Mouse (Mus musculus) liver, embryonic 15.5 days (tissue): ENCODE results near the gene Trim16. TPM values are rescaled to one million over a fixed set of nuclear protein-coding genes. Genes with fewer than 3 reads are reported as not detected.

Source experiments
- ATAC-seq: fragments of 200-750 bp; cut with Nextera tagmentation; 2 replicates; pipeline ENCODE4 v1.8.0; 2017; ENCODE audit warnings: moderate number of reproducible peaks, mild to moderate bottlenecking, moderate library complexity; ENCODE audit not compliant: insufficient read depth
- H3K27ac ChIP-seq: fragments of 300-500 bp; sonication (generic); replicated peaks from 2 replicates; pipeline ENCODE4 v1.5.1; 2015; ENCODE audit warnings: mild to moderate bottlenecking, inconsistent platforms
- H3K27me3 ChIP-seq: fragments of 300-500 bp; sonication (generic); 2 replicates; pipeline ENCODE4 v1.6.1; 2015; ENCODE audit warnings: mild to moderate bottlenecking, inconsistent platforms
- H3K36me3 ChIP-seq: fragments of 300-500 bp; sonication (generic); replicated peaks from 2 replicates; pipeline ENCODE4 v1.6.1; 2015; ENCODE audit warnings: moderate library complexity, mild to moderate bottlenecking, inconsistent platforms
- H3K4me1 ChIP-seq: fragments of 300-500 bp; sonication (generic); replicated peaks from 2 replicates; pipeline ENCODE4 v1.6.1; 2015; ENCODE audit warnings: inconsistent platforms
- H3K4me2 ChIP-seq: fragments of 300-500 bp; sonication (generic); 2 replicates; pipeline ENCODE4 v1.6.1; 2015; ENCODE audit warnings: moderate library complexity, mild to moderate bottlenecking, inconsistent platforms
- H3K4me3 ChIP-seq: fragments of 300-500 bp; sonication (generic); replicated peaks from 2 replicates; pipeline ENCODE4 v1.5.1; 2015; ENCODE audit warnings: mild to moderate bottlenecking, inconsistent platforms
- H3K9ac ChIP-seq: fragments of 300-500 bp; sonication (generic); 2 replicates; pipeline ENCODE4 v1.6.1; 2015; ENCODE audit warnings: moderate library complexity, mild to moderate bottlenecking, inconsistent platforms
- H3K9me3 ChIP-seq: fragments of 300-500 bp; sonication (generic); replicated peaks from 2 replicates; pipeline ENCODE4 v1.6.1; 2016; ENCODE audit warnings: inconsistent platforms
- WGBS: fragments of 180-500 bp; shearing (Covaris S2); methylation state at CpG from one replicate; pipeline ENCODE4 v1.1.7; 2015; ENCODE audit warnings: mixed read lengths; ENCODE audit not compliant: insufficient replicate concordance; 5-methylcytosine and 5-hydroxymethylcytosine counted together
- polyA plus RNA-seq: library from polyadenylated mRNA; unstranded; fragments of >200 nt; fragmentation: Nextera tagmentation; extraction: Ambion mirVana; gene quantifications from 2 replicates; pipeline ENCODE4 v1.2.1, GENCODE M21; 2015

Gene Trim16
- polyA plus RNA-seq, 1 experiment from 2014 or later = 0.79 TPM

DNA sequence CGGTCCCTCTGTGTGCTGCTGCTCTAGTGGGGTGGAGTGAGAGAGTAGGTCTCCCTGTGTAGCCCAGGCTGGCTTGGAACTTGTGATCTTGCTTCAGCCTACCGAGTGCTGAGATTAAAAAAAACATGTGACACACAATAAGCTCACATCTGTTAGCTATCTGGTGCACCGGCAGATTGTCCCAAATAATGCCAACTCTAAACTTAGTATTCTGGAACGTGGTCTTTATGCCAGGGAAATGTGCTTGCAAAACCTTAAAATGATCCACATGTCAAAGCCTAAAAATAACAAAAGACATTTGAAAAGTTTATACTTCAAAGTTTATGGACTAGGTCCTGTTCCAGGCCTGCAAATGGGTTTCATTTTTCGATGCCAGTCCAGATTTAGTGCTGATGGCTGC is 49.2 kb downstream of the Trim16 start:
- 69% methylated on average over 5 of the region's 5 CpGs for WGBS
- H3K4me2 ChIP-seq = no peak overlapping the region
- H3K9me3 ChIP-seq = no peaks in the 10 kb centered on the region
- no peak overlapping the region for H3K4me3 ChIP-seq
- no peaks in the 10 kb centered on the region for H3K27me3 ChIP-seq
- H3K4me1 ChIP-seq = peaks cover 9% of the 10 kb centered on the region
- H3K36me3 ChIP-seq = no peaks in the 10 kb centered on the region
- H3K9ac ChIP-seq = no peak overlapping the region
- no peak for ATAC-seq
- no peak overlapping the region for H3K27ac ChIP-seq

GRCm38 (mm10) chr11:62869715-62870371 is 49.8 kb downstream of the Trim16 start:
- 0 out of 2 replicates have a peak, but pooled peaks have one; percentile 25 for ATAC-seq
- no peak overlapping the region for H3K9ac ChIP-seq
- no peaks in the 10 kb centered on the region for H3K9me3 ChIP-seq
- H3K36me3 ChIP-seq = no peaks in the 10 kb centered on the region
- peaks cover 9% of the 10 kb centered on the region for H3K4me1 ChIP-seq
- H3K4me3 ChIP-seq = no peak overlapping the region
- no peak overlapping the region for H3K4me2 ChIP-seq
- 37% methylated on average over 8 of the region's 8 CpGs for WGBS
- no peaks in the 10 kb centered on the region for H3K27me3 ChIP-seq
- no peak overlapping the region for H3K27ac ChIP-seq

- Histone ChIP-seq H3K9ac (no peak overlapping the region), H3K27me3 (no peaks in the 10 kb centered on the region), H3K27ac (no peak overlapping the region), H3K4me3 (no peak overlapping the region), H3K4me2 (no peak overlapping the region), H3K9me3 (no peaks in the 10 kb centered on the region), H3K36me3 (no peaks in the 10 kb centered on the region), H3K4me1 (peaks cover 9% of the 10 kb centered on the region)
- 66% methylated on average over 9 of the region's 9 CpGs for WGBS
- no peak for ATAC-seq
Observed at GRCm38 (mm10) chr11:62873479-62873878, 53.4 kb downstream of the Trim16 start.

DNA sequence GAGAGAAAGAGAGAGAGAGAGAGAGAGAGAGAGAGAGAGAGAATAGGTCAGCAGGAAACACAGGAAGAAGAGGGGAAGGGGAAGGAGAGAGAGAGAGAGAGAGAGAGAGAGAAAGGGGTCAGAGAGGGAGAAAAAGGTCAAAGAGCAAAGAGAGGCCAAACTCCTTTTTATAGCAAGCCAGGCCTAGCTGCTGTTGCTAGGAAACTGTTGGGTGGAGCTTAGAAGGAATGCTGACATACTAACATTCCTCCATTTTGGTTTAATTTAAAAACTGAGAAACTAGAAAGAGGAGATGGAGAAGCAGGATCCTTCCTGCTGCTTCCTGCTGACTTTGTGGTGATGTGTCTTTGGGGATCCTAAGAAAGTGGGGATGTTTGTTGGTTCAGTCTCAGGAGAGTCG is 55.7 kb downstream of the Trim16 start:
- H3K27ac ChIP-seq = no peak overlapping the region
- 75% methylated on average over 1 of the region's 1 CpGs for WGBS
- H3K27me3 ChIP-seq = no peaks in the 10 kb centered on the region
- H3K36me3 ChIP-seq = no peaks in the 10 kb centered on the region
- H3K4me1 ChIP-seq = peaks cover 15% of the 10 kb centered on the region
- no peak overlapping the region for H3K9ac ChIP-seq
- no peaks in the 10 kb centered on the region for H3K9me3 ChIP-seq
- ATAC-seq = no peak
- H3K4me3 ChIP-seq = no peak overlapping the region
- no peak overlapping the region for H3K4me2 ChIP-seq

DNA sequence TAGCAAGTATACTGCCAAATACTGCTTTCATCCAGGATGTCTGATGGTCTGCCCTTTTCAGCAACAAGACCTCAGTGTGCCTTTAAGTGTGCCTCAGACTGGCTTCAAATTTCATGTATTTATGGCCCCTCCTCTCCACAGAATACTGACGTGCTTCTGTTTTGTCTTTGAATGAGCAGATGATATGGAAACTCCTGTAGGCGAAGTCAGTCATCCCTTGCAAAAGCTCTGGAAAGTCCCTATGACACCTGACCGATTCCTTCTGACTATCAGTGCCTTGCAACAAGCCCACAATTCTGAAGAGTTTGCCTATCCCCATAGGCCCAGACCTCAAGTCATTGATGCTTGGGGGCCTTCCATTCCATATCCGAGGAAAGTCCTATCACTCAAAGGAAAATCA is 56.4 kb downstream of the Trim16 start:
- Histone ChIP-seq H3K9me3 (no peaks in the 10 kb centered on the region), H3K4me3 (no peak overlapping the region), H3K4me2 (no peak overlapping the region), H3K36me3 (no peaks in the 10 kb centered on the region), H3K27ac (no peak overlapping the region), H3K9ac (no peak overlapping the region), H3K27me3 (no peaks in the 10 kb centered on the region), H3K4me1 (peaks cover 15% of the 10 kb centered on the region)
- ATAC-seq = no peak
- 60% methylated on average over 4 of the region's 4 CpGs for WGBS

DNA sequence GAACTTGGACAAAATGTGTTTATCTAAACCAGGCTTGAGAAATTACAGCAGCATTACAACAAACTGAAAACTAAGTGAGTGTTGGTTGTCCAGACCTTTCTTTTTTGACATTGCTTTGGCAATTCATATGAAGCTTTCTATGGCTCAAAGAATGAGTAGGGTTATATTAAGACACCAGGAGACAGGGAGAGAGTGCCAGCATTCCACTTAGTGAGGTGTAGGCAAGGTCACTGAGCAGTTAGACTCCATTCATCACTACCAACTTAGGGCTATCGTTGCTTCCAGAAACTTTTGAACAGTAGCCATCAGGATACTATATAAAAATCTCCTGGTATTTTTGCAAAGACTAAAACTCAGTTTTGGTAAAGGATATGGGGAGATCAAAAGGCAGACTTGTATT is 57.4 kb downstream of the Trim16 start:
- no peak overlapping the region for H3K4me2 ChIP-seq
- no peak overlapping the region for H3K4me3 ChIP-seq
- H3K9ac ChIP-seq = no peak overlapping the region
- H3K36me3 ChIP-seq = no peaks in the 10 kb centered on the region
- peaks cover 20% of the 10 kb centered on the region for H3K4me1 ChIP-seq
- ATAC-seq = no peak
- no peaks in the 10 kb centered on the region for H3K27me3 ChIP-seq
- no peaks in the 10 kb centered on the region for H3K9me3 ChIP-seq
- no peak overlapping the region for H3K27ac ChIP-seq
- WGBS = 70% methylated on average over 1 of the region's 1 CpGs

GRCm38 (mm10) chr11:62878728-62879127 is 58.7 kb downstream of the Trim16 start:
- no peak for ATAC-seq
- peak overlapping the region; percentile 84 for H3K4me3 ChIP-seq
- H3K9me3 ChIP-seq = no peaks in the 10 kb centered on the region
- H3K4me2 ChIP-seq = peak overlapping the region; percentile 99
- 20% methylated on average over 9 of the region's 9 CpGs for WGBS
- no peak overlapping the region for H3K27ac ChIP-seq
- H3K4me1 ChIP-seq = peaks cover 29% of the 10 kb centered on the region
- H3K27me3 ChIP-seq = no peaks in the 10 kb centered on the region
- no peak overlapping the region for H3K9ac ChIP-seq
- H3K36me3 ChIP-seq = no peaks in the 10 kb centered on the region

DNA sequence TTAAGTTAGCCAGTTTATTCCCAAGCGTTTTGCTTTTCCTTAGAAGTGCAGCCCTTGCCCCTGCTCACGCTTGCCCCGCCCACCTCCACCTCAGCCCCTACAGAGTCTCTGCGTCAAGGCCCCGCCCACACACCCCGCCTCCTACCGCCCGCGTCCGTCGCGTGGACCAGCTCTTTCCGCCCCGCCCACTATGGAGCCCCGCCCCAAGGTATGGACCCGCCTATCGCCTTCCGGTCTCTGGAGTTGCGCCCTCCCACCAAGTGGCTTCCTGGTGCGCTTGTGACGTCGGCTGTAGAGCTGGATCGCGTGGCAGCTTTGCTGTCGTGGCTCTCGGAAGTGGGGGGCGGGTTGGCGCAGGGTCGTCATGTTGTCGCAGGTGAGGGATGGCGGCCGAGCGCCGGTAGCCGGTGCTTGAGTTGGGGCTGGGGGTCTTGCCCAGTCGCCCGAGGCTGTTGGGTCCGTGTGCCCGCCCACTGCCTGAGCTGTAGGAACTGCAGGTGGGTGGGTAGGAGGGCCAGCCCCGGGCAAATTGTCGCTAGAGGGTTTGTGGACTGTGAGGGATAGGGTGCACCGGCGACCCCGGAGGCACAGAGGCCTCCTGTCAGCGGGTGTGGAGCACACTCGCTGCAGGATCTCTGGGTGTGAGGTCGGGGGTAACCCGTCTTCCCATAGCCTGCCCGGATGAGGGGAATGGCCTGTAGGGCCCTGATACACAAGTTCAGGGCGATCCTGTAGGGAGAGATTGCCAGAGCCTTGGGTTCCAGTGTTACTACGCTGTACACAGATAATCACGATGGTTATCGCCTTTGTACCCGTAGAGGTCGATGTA is 59.4 kb downstream of the Trim16 start, which contains the start of gene Tvp23b:
TSS of gene Tvp23b (plus strand) at position 236 of the 829 bp plus-strand sequence.
- peak within 1 kb of the TSS; percentile 83 for H3K9ac ChIP-seq
- H3K36me3 ChIP-seq = 0 out of 2 replicates have a peak, but pooled peaks cover 5% of the 10 kb centered on the region
- ATAC-seq = peak; percentile 95
- peak within 1 kb of the TSS; percentile 84 for H3K4me3 ChIP-seq
- under 1% methylated on average over 55 of the region's 55 CpGs for WGBS
- H3K4me1 ChIP-seq = peaks cover 29% of the 10 kb centered on the region
- peak within 1 kb of the TSS; percentile 99 for H3K4me2 ChIP-seq
- no peaks in the 10 kb centered on the region for H3K27me3 ChIP-seq
- no peaks in the 10 kb centered on the region for H3K9me3 ChIP-seq
- H3K27ac ChIP-seq = peak within 1 kb of the TSS; percentile 81

DNA sequence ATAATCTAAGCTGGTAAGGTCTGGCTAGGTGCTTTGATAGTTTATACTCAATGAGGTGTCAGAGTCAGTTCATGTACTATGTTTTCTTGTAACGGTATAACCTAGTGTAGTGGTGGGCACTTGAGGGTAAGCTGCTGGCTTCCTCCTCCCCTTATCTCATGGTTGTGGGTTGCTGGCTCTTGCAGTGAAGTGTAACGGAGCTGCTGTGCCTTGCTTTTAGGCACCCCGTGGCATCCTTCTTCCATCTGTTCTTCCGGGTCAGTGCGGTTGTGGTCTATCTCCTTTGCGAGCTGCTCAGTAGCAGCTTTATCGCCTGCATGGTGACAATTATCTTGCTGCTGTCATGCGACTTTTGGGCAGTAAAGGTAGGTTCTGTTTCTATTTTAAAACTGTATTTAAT is 63.4 kb downstream of the Trim16 start:
- H3K4me3 ChIP-seq = no peak overlapping the region
- H3K27me3 ChIP-seq = no peaks in the 10 kb centered on the region
- H3K4me1 ChIP-seq = peaks cover 29% of the 10 kb centered on the region
- WGBS = 22% methylated on average over 8 of the region's 8 CpGs
- H3K9me3 ChIP-seq = no peaks in the 10 kb centered on the region
- ATAC-seq = no peak
- 0 out of 2 replicates have a peak overlapping the region, but pooled peaks have one; percentile 5 for H3K4me2 ChIP-seq
- no peak overlapping the region for H3K9ac ChIP-seq
- peaks cover 34% of the 10 kb centered on the region for H3K36me3 ChIP-seq
- no peak overlapping the region for H3K27ac ChIP-seq

GRCm38 (mm10) chr11:62885323-62885722 is 65.3 kb downstream of the Trim16 start:
- no peak overlapping the region for H3K9ac ChIP-seq
- H3K9me3 ChIP-seq = no peaks in the 10 kb centered on the region
- no peak for ATAC-seq
- peaks cover 16% of the 10 kb centered on the region for H3K4me1 ChIP-seq
- no peak overlapping the region for H3K4me2 ChIP-seq
- no peak overlapping the region for H3K27ac ChIP-seq
- H3K27me3 ChIP-seq = no peaks in the 10 kb centered on the region
- WGBS = 70% methylated on average over 5 of the region's 5 CpGs
- H3K36me3 ChIP-seq = peaks cover 39% of the 10 kb centered on the region
- no peak overlapping the region for H3K4me3 ChIP-seq

DNA sequence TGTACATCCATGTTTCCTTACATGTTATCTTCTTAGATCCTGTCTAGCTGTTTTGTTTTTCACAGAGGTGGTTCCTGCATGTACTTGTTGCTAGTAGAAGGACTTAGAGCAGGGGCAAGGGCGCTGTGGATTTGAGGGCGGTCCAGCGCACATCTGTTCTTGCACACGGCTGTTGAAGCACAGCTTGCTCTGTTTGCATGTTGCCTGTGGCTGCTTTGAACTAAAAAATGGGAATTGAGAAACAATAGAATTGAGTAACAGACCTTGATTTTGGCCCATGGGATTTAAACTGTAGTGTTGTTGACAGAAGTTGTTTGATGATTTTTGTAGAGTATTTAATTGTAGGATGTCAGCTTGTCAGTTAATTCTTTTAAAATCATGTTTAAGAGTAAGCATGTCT is 70.8 kb downstream of the Trim16 start:
- no peak for ATAC-seq
- Histone ChIP-seq H3K4me1 (no peaks in the 10 kb centered on the region), H3K27me3 (no peaks in the 10 kb centered on the region), H3K4me3 (no peak overlapping the region), H3K9me3 (no peaks in the 10 kb centered on the region), H3K4me2 (no peak overlapping the region), H3K27ac (no peak overlapping the region), H3K9ac (no peak overlapping the region), H3K36me3 (peaks cover 36% of the 10 kb centered on the region)
- WGBS = 88% methylated on average over 4 of the region's 4 CpGs
